8 mouse cellular contexts compared by ENCODE assay signal in the genomic region with DNA sequence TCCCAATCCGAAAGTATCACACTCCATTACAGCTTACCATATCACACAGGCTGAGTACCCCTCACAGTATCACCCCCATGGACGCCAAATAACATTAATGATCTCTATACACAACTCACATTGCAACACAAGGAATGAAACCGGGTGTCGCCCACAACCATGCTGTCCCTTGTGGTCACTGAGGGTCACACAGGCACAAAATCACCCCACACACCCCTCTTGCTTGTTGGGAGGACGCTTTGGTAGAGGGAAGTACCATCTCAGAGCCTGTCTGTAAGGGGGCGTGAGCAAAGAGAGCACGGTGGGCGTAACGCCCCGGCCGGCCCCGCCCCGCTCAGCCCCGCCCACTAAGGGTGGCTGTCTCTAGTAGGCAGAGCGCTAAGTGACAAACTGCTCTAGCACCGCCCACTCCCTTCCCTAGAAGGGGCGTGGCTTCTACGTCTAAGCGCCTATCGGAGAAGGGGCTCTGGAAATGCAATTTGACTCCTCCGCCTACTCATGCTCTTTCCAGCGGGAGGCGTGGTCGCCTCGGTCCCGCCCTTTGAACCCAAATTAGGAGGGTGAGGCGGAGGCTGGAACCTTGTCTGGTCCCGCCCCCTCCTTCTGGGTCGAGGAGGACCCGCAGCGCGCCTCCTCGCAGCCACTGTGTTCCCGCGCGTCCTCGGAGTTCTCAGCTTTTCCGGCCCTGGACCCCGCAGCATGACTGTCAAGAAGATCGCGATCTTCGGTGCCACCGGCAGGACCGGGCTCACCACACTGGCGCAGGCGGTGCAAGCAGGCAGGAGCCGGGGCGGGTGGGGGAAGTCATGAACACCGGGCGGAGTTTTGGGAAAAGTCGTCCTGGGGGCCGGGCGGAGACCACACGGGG. TPM values are rescaled to one million over a fixed set of nuclear protein-coding genes. Genes with fewer than 3 reads are reported as not detected.
DNase-seq lines count a peak whose midpoint lies in the region; ATAC-seq and TF ChIP-seq lines count a peak whose summit lies in the region.

A gene (minus strand): TSS at position 268 of the 868 bp plus-strand sequence.
A gene (plus strand): TSS at position 560 of the 868 bp plus-strand sequence.

- intact Hi-C loops in heart, postnatal 36 days (cut with DNase I) = loop anchor here (1.0 to 2.0 kb wide), 2 partner anchors 61 to 111 kb away; a partner anchor contains a TSS

- H3K4me1 ChIP-seq in G1E (ENCODE audit: insufficient read depth, low read depth, low read length) = peaks cover 58% of the 10 kb centered on the region
- peaks cover 17% of the 10 kb centered on the region for H3K4me1 ChIP-seq in forebrain, embryonic 16.5 days (replicated peaks; ENCODE audit: control insufficient read depth, insufficient read depth, low read length)
- H3K4me1 ChIP-seq in lung, embryonic 14.5 days (ENCODE audit: insufficient read depth) = peaks cover 5% of the 10 kb centered on the region; the same call in 1 of the 2 replicates
- H3K4me1 ChIP-seq in olfactory bulb, adult 2 months (ENCODE audit: control insufficient read depth, insufficient read depth, low read length) = peaks cover 3% of the 10 kb centered on the region; the same call in 1 of the 2 replicates
- peaks cover 12% of the 10 kb centered on the region for H3K4me1 ChIP-seq in thymus, adult 2 months (replicated peaks; ENCODE audit: control insufficient read depth, insufficient read depth, low read length)

- peak; percentile 84 for ATAC-seq in G1E (ENCODE audit: extremely low read depth, insufficient number of reproducible peaks, low FRiP score, poor library complexity, severe bottlenecking)
- peak; percentile 93 for ATAC-seq in forebrain, embryonic 16.5 days
- peak; percentile 91 for ATAC-seq in lung, embryonic 14.5 days (ENCODE audit: insufficient read depth)

- H3K27ac ChIP-seq in forebrain, embryonic 16.5 days (ENCODE audit: low read length) = peak within 1 kb of the TSS; percentile 26
- H3K27ac ChIP-seq in layer of hippocampus, adult 2 months = peak within 1 kb of the TSS; percentile 91
- peak within 1 kb of the TSS; percentile 36; the same call in 1 of the 2 replicates for H3K27ac ChIP-seq in lung, embryonic 14.5 days (ENCODE audit: low read depth)
- peak within 1 kb of the TSS; percentile 47; the same call in 1 of the 2 replicates for H3K27ac ChIP-seq in olfactory bulb, adult 2 months (ENCODE audit: insufficient read depth, low read depth, low read length)
- no peak within 1 kb of the TSS for H3K27ac ChIP-seq in thymus, adult 2 months (ENCODE audit: control insufficient read depth, insufficient read depth, low read length)

- DNase-seq in G1E (ENCODE audit: low spot score) = peak; percentile 91
- DNase-seq in cerebellum, adult 18-20 months = peak; percentile 94 to 99
- DNase-seq in heart, postnatal 36 days = peak; percentile 96
- DNase-seq in layer of hippocampus, adult 2 months (ENCODE audit: low spot score in 2 of 2) = peak; percentile 95 to 99
- peak; percentile 100 for DNase-seq in lung, embryonic 14.5 days
- peak; percentile 96 for DNase-seq in thymus, adult 2 months

- H3K9ac ChIP-seq in forebrain, embryonic 16.5 days (replicated peaks; ENCODE audit: low read depth, low read length) = peak within 1 kb of the TSS; percentile 64
- H3K9ac ChIP-seq in lung, embryonic 14.5 days = peak within 1 kb of the TSS; percentile 69

- H3K36me3 ChIP-seq in G1E (replicated peaks) = peaks cover 19% of the 10 kb centered on the region
- H3K36me3 ChIP-seq in forebrain, embryonic 16.5 days (ENCODE audit: control insufficient read depth, insufficient read depth) = no peaks in the 10 kb centered on the region
- H3K36me3 ChIP-seq in lung, embryonic 14.5 days (ENCODE audit: insufficient read depth) = no peaks in the 10 kb centered on the region
- no peaks in the 10 kb centered on the region for H3K36me3 ChIP-seq in thymus, adult 2 months (ENCODE audit: control insufficient read depth, insufficient read depth, low read length)

- H3K4me2 ChIP-seq in forebrain, embryonic 16.5 days (ENCODE audit: low read length) = peak within 1 kb of the TSS; percentile 93
- H3K4me2 ChIP-seq in lung, embryonic 14.5 days = peak within 1 kb of the TSS; percentile 93

- peaks cover 12% of the 10 kb centered on the region for H3K27me3 ChIP-seq in G1E (ENCODE audit: insufficient read depth, low read length)
- H3K27me3 ChIP-seq in forebrain, embryonic 16.5 days (replicated peaks; ENCODE audit: control insufficient read depth, insufficient read depth, low read length) = no peaks in the 10 kb centered on the region
- peaks cover 20% of the 10 kb centered on the region for H3K27me3 ChIP-seq in lung, embryonic 14.5 days (ENCODE audit: insufficient read depth, low read length)
- peaks cover 11% of the 10 kb centered on the region; the same call in 1 of the 2 replicates for H3K27me3 ChIP-seq in thymus, adult 2 months (ENCODE audit: control insufficient read depth, insufficient read depth, low read length)

- TF ChIP-seq POLR2A in olfactory bulb, adult 2 months (IDR thresholded peaks at IDR 0.05; ENCODE audit: insufficient read depth, low read depth, low read length) = peak; percentile 44; the same call in 1 of the 2 replicates
- TF ChIP-seq POLR2A in thymus, adult 2 months (IDR thresholded peaks at IDR 0.05; ENCODE audit: control insufficient read depth, extremely low read depth, insufficient read depth, low read length, poor library complexity) = peak; percentile 48; the same call in 1 of the 2 replicates

- no peaks in the 10 kb centered on the region for H3K9me3 ChIP-seq in G1E (replicated peaks)
- H3K9me3 ChIP-seq in forebrain, embryonic 16.5 days (ENCODE audit: control insufficient read depth, low read length) = no peaks in the 10 kb centered on the region
- H3K9me3 ChIP-seq in lung, embryonic 14.5 days (ENCODE audit: low read depth, low read length) = no peaks in the 10 kb centered on the region

- under 1% methylated on average over 54 of the region's 54 CpGs for WGBS in forebrain, embryonic 16.5 days
- WGBS in lung, embryonic 14.5 days = 1% methylated on average over 54 of the region's 54 CpGs
- 1% methylated on average over 54 of the region's 54 CpGs for WGBS in olfactory bulb, adult 2 months
- WGBS in thymus, adult 2 months = 1% methylated on average over 54 of the region's 54 CpGs

- TF ChIP-seq CTCF in G1E (IDR thresholded peaks at IDR 0.05; ENCODE audit: low read depth, low read length) = no peak
- peak; percentile 56 for TF ChIP-seq CTCF in layer of hippocampus, adult 2 months (conservative IDR thresholded peaks at IDR 0.05)
- TF ChIP-seq CTCF in lung, embryonic 14.5 days (IDR thresholded peaks at IDR 0.05; ENCODE audit: low read depth) = peak; percentile 56
- TF ChIP-seq CTCF in olfactory bulb, adult 2 months (IDR thresholded peaks at IDR 0.05; ENCODE audit: insufficient read depth, low read depth, low read length) = no peak; the same call in 1 of the 2 replicates
- TF ChIP-seq CTCF in thymus, adult 2 months (IDR thresholded peaks at IDR 0.05; ENCODE audit: borderline replicate concordance, control insufficient read depth, extremely low read depth, insufficient read depth, low read length, poor library complexity) = 0 out of 2 replicates have a peak, but pooled peaks have one; percentile 41

- peak within 1 kb of the TSS; percentile 79 for H3K4me3 ChIP-seq in G1E (ENCODE audit: low read depth, low read length)
- peak within 1 kb of the TSS; percentile 59 for H3K4me3 ChIP-seq in forebrain, embryonic 16.5 days (replicated peaks; ENCODE audit: low read length)
- H3K4me3 ChIP-seq in layer of hippocampus, adult 2 months = peak within 1 kb of the TSS; percentile 67
- peak within 1 kb of the TSS; percentile 58 for H3K4me3 ChIP-seq in lung, embryonic 14.5 days (ENCODE audit: low read depth, low read length)
- H3K4me3 ChIP-seq in olfactory bulb, adult 2 months (ENCODE audit: insufficient read depth, low read depth, low read length) = peak within 1 kb of the TSS; percentile 75
- H3K4me3 ChIP-seq in thymus, adult 2 months (ENCODE audit: control insufficient read depth, insufficient read depth, low read length) = peak within 1 kb of the TSS; percentile 42

RNA-seq across cellular contexts. Expression of the first gene that starts in this region (rescaled TPM):
- 0.92 and 2.9 TPM in 2 replicates for total RNA-seq in G1E (2014; fragmentation: Nextera tagmentation)
- total RNA-seq in G1E (2017) = 1.1 and 1.2 TPM in 2 replicates
- 0.91 and 1.1 TPM in 2 replicates for polyA plus RNA-seq in G1E (2012)
- 2.3 and 2.5 TPM in 2 replicates for polyA plus RNA-seq in forebrain, embryonic 16.5 days (2015; fragmentation: Nextera tagmentation; extraction: Ambion mirVana)
- under 1 TPM; 0.22 to 0.41 TPM for total RNA-seq in heart, postnatal 36 days (2021)
- 100 to 1,000 TPM; 147 TPM for total RNA-seq in layer of hippocampus, adult 2 months (2021)
- 0.31 and 0.51 TPM in 2 replicates for polyA plus RNA-seq in lung, embryonic 14.5 days (2014; fragmentation: Nextera tagmentation; extraction: Ambion mirVana)
- not detected in 2 replicates for polyA plus RNA-seq in olfactory bulb, adult 2 months (2012; ENCODE audit: insufficient read depth, insufficient read length, low replicate concordance, missing spikeins)
- polyA plus RNA-seq in thymus, adult 2 months (2012; rRNA removed) = 0.13 TPM in 2 replicates

RNA-seq across cellular contexts. Expression of the second gene that starts in this region (rescaled TPM):
- total RNA-seq in G1E (2014; fragmentation: Nextera tagmentation) (438 and 479 TPM in 2 replicates), G1E (2017) (212 and 254 TPM in 2 replicates)
- polyA plus RNA-seq in G1E (2012) = 394 and 460 TPM in 2 replicates
- 14.9 and 16.8 TPM in 2 replicates for polyA plus RNA-seq in forebrain, embryonic 16.5 days (2015; fragmentation: Nextera tagmentation; extraction: Ambion mirVana)
- total RNA-seq in heart, postnatal 36 days (2021) = 10 to 100 TPM; 29.9 to 31.8 TPM
- 10 to 100 TPM; 17.5 to 18.1 TPM for total RNA-seq in layer of hippocampus, adult 2 months (2021)
- 54.5 and 56.0 TPM in 2 replicates for polyA plus RNA-seq in lung, embryonic 14.5 days (2014; fragmentation: Nextera tagmentation; extraction: Ambion mirVana)
- polyA plus RNA-seq in olfactory bulb, adult 2 months (2012; ENCODE audit: insufficient read depth, insufficient read length, low replicate concordance, missing spikeins) = not detected in 2 replicates
- polyA plus RNA-seq in thymus, adult 2 months (2012; rRNA removed) = 40.9 and 50.8 TPM in 2 replicates

Comparison
In these comparisons a context has a peak if more than half of its experiments do, and no peak if none do; other contexts are left out.
1. RNA of the first gene that starts in this region (total RNA-seq): 147 TPM in layer of hippocampus, adult 2 months; 0.92 to 2.9 TPM in G1E and 0.22 to 0.41 TPM in heart, postnatal 36 days; every median in the first group is over 10 times any median in the second.
2. RNA of the second gene that starts in this region (total RNA-seq): 212 to 479 TPM in G1E; 29.9 to 31.8 TPM in heart, postnatal 36 days and 17.5 to 18.1 TPM in layer of hippocampus, adult 2 months; every median in the first group is over 4 times any median in the second.
3. CTCF ChIP-seq: peak in layer of hippocampus, adult 2 months (single experiment), lung, embryonic 14.5 days (single experiment) and thymus, adult 2 months (single experiment); none in G1E (single experiment) and olfactory bulb, adult 2 months (single experiment).
4. Peak in every context shown above with its lines, with median percentiles within 50 percentile points of each other: ATAC-seq, DNase-seq and H3K4me3 ChIP-seq.